Mouse (Mus musculus) myocyte (in vitro differentiated cells): ENCODE measurements around the gene Tesc.

Experiments
- CEBPB ChIP-seq: IDR thresholded peaks from 2 replicates; pipeline ENCODE4 v1.6.1; 2011; ENCODE audit warnings: mild to moderate bottlenecking, moderate library complexity; ENCODE audit not compliant: poor library complexity, insufficient read depth, severe bottlenecking
- POLR2A ChIP-seq: IDR thresholded peaks from one replicate; pipeline ENCODE4 v1.6.1; 2011; ENCODE audit warnings: low read depth, mild to moderate bottlenecking, control low read depth, moderate library complexity; ENCODE audit not compliant: insufficient read length
- POLR2AphosphoS2 ChIP-seq: IDR thresholded peaks from one replicate; pipeline ENCODE4 v1.6.1; 2011; ENCODE audit warnings: low read depth, control low read depth; ENCODE audit not compliant: insufficient read length
- TCF12 ChIP-seq: IDR thresholded peaks from one replicate; pipeline ENCODE4 v1.6.1; 2011; ENCODE audit warnings: mild to moderate bottlenecking, control low read depth; ENCODE audit not compliant: poor library complexity, insufficient read depth, severe bottlenecking

GRCm38 (mm10) chr5:118050743-118051142 is 23.2 kb downstream of the Tesc start:
- no peak for TF ChIP-seq CEBPB
- TF ChIP-seq POLR2A = no peak
- no peak for TF ChIP-seq TCF12
- TF ChIP-seq POLR2AphosphoS2 = no peak
